Mouse (Mus musculus): Measurements from ENCODE around the gene Pank2.
A peak's percentile ranks its signal among the peaks of the same experiment; 100 is the strongest.
"Not testable (repeated sequence)": the region's sequence is repeated elsewhere in the genome, so short reads cannot be mapped to it uniquely, and the experiment has no call there.

The Pank2 gene

GRCm38 (mm10) chr2:131262213-131262672 lies at the start of gene Pank2:
Pank2 (plus strand) TSS chr2:131262495.
- DNase-seq (ENCODE audit: low spot score in 2 of 2), result peak; percentile 98

DNA sequence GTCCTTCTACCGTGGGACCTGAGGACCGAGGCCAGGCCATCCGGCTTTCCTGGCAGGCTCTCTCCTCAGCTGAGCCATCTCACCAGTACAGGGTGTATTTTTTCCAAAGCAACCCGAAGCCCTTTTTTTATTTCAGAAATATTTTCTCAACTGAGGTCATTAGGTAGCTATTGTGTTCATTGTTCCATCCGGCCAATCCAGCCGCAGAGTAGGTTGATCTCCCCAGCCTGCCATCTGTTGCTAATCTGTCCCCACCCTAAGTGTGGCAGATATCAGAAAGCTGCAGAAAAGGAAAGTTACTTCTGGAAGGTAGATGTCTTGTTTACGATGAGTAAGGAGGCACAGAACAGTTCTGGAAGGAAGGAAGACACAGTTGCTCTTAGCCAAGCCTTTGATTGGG lies 48.5 kb upstream of the Pank2 start:
- DNase-seq (ENCODE audit: low spot score in 2 of 2), result peak in 1 of 2 experiments; percentile 30

- peak; percentile 76 to 82 for DNase-seq (ENCODE audit: low spot score in 2 of 2)
Measured at GRCm38 (mm10) chr2:131215941-131216858, 46.1 kb upstream of the Pank2 start.

- no peak for DNase-seq (ENCODE audit: low spot score in 2 of 2)
Measured at GRCm38 (mm10) chr2:131220030-131220429, 42.3 kb upstream of the Pank2 start.

DNA sequence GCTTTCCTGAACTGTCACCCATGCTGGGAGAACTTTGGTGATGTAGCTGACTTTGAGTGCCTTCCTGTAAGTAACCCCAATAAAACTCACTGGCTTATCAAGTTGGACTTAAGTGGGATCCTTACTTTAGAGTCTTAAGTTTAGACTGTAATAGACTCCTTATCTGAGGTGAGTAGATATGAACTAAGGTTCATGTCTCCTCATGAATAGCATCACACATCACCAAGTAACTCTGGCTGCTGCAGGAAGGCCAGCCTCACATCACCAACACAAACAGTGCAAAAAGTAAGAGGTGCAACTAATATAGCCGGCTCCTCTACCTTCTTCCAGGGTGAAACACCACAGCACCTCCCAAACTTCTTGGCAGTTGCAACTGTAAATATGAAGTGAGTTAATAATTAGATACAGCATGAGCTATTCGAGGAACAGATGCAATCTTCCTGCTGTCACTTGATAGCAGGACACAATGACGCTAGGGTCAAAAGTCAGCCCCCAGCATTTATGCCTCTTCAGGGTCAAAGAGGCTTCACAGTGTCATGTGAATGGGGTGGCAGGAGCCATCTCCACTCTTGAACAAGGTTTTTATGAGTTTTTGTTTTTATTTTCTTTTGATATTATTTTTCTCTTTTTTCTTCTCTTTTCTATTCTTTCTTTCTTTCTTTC lies 40.3 kb upstream of the Pank2 start:
- no peak for DNase-seq (ENCODE audit: low spot score in 2 of 2)

GRCm38 (mm10) chr2:131222562-131222961 lies 39.7 kb upstream of the Pank2 start:
- DNase-seq (ENCODE audit: low spot score in 2 of 2), result peak in 1 of 2 experiments; percentile 24

DNA sequence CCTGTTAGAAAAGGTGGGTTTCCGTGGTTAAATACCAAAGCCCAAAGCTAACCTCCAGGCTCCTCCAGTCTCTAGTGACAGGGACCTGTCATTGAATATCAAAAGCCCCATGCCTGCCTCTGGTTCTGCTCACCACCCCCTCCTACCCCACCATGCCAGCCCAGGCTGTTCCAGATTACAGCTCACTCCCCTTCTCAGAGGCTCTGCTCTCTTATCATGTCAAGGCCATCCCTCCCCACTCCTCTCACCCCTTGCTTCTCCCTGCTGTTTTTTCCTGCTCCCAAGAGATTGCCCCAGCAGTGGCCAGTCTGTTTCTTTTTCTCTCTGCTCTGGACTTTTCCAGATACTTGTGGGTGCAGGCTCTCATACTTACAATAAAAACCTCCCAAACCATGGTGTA lies 38.7 kb upstream of the Pank2 start:
- DNase-seq (ENCODE audit: low spot score in 2 of 2), result no peak

DNA sequence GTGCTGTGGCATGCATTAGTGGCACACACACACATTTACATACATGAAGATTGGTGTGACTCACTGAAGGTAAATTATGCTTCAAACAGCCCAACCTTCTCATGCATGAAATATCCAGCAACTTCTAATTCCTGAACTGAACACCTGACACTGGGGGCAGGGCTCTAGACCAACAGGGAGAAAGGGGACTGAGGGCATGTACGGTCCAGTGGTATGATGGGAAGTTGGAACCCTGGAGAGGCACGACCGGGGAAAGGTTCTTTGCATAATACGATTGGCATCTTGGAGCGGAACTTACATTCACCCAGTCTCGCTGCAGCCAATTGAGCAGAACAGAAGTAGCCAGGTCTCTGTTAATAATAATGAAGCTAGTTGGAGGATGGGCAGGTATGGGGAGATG lies 37.1 kb upstream of the Pank2 start:
- DNase-seq (ENCODE audit: low spot score in 2 of 2), result no peak

DNA sequence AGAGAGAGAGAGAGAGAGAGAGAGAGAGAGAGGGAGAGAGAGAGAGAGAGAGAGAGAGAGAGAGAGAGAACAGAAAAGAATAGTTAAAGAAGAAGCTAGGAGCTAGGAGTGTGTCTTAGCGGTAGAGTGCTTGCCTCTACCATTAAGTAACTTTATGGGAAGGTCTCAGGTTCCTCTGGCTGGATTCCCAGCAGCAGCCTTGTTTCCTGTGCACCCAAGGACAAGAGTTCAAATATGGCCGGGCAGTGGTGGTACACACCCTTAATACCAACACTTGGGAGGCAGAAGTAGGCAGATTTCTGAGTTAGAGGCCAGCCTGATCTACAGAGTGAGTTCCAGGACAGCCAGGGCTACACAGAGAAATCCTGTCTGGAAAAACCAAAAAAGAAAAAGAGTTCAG lies 35.6 kb upstream of the Pank2 start:
- not testable (repeated sequence) for DNase-seq (ENCODE audit: low spot score in 2 of 2)

DNA sequence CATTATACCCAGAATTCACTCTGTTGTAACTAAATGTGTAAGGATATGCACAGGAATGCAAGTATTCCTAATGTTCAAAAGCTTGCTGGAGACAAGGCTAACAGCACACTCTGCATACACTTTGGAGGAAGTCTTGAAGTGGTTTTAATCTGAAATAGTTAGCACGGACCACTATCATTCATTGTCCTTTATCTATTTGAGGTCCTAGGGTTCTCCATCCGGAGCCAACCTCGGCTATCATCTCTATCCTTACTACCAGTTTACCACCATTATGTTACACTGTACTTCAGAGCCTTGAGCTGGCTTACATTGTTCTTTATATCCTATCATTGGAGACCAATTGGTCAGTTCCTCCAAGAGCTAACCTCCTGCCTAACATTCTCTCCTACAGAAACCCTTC lies 35.1 kb upstream of the Pank2 start:
- DNase-seq (ENCODE audit: low spot score in 2 of 2), result no peak

DNA sequence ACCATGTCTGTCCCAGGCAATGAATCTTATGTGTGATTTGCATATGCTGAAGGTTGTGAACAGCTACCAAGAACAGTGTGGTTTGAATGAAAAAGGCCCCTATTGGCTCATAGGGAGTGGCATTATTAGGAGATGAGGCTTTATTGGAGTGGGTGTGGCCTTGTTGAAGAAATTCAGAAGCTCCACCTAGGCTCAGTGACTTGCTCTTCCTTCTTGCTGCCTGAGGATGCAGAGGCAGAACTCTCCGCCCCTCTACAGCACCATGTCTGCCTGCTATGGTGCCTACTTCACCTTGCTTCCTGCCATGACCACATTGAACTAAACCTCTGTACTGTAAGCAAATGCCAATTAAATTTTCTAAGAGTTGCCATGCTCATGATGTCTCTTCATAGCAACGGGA lies 29.7 kb upstream of the Pank2 start:
- no peak for DNase-seq (ENCODE audit: low spot score in 2 of 2)

DNA sequence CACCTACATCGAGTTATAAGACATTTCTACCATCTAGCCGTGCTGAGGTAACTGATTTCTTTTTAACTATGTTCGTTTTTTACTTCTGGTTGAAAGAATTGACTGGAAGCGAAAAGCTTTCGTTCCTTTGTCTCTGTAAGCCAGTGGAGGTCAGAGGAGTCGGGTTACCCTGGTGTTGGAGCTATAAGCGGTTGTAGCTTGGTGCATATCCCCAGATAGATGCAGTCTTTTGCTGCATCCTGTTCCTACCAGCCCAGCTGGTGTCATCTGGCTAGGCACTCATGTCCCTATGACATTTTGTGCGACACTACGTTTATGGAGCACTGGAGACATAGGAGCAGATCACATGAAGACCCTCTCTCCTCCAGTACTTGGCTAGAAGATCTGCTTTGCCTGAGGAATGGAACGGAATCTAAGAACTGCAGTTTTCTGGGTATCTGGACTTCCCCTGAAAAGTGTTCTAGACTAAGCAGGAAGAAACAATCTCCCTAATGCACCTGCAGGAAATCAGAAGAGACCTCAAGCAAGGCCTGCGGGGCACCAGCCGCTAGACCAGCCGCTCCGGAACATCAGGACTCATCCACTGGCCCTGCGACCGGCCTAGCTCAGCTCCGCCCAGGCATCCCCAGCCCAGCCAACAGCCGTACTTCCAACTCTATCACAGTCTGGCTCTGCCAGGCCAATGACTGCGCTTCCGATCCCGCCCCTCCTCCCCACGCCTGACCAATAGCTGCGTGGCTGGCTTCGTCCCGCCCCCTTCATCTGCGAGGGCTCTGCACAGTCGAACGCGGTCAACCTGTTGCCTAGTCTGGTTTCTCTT lies 28.8 kb upstream of the Pank2 start, which contains the start of gene Mavs:
TSS of gene Mavs (plus strand) at position 757 of the 820 bp plus-strand sequence.
- DNase-seq (ENCODE audit: low spot score in 2 of 2), result peak; percentile 96

DNA sequence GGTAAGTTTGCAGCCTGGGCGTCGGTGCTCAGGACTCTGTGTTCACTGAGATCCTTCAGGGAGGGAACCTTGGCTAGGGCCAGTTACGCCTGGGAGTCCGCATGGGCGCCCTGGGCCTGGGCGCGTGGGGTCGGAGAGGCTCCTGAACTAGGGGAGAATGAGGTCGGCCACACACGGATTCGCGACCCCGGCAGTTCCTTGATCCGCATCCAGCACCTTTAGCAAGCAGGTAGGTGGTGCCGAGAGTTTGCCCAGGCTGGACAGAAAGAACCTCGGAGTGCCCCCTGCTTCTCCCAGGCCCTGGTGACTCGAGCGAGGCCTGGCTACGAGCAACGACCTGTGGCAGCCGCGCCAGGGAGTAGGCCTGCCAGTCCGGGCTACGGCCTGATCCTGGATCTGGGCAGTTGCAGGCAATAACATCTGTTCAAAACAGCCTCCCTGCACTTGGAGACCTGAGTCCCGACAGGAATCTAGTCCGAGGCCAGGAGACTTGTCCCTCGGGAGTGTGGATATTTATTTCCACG lies 28.1 kb upstream of the Pank2 start:
- DNase-seq (ENCODE audit: low spot score in 2 of 2), result no peak

DNA sequence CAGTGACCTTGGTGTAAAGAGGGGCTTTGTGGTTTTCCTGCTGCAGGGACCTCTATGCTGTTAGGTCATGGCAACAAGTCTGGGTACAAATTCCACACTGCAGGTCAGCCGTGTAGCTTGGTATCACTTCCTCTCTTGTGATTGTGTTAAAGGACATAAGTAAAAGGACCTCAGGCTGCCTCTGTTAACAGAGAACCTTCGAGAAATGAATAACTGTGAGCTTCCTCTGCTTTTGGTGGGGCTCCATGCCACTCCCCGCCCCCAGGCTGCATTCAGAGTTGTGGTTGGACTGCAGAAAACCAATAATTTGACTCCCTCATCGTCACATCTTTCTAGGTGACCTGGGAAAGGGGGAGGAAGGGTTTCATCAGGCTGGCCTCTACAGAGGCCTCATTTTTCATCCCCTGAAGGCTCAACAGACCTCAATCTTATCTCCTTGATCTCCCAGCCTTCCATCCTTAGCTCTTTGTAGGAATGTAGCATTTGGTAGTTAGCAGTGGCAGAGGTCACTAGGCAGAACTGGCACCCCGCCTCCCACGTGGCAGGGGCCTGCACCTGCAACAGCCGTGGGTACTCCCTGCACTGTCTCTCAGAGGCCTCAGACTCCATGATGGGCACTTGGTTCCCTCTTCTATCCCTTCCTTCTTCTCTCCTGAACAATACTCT lies 27.2 kb upstream of the Pank2 start:
- no peak for DNase-seq (ENCODE audit: low spot score in 2 of 2)

DNA sequence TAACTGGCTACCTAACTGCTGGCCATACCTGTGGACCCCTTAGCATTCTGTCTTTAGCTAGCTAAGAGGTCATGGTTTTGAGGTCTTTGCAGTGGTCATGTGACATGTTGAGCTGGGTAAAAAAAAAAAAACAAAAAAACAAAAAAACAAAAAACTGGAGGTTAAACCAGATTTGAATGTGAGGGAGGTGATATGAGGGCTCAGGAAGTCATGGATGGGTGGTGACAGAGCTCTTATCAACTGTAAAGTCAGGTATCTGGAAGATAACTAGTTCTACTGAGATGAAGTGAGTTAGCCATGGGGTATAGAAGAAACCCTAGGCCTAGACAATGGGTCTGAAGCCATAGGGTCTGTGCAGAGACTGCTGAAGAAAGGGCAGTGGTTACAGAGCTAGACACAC lies 20.1 kb upstream of the Pank2 start:
- DNase-seq (ENCODE audit: low spot score in 2 of 2), result no peak

DNA sequence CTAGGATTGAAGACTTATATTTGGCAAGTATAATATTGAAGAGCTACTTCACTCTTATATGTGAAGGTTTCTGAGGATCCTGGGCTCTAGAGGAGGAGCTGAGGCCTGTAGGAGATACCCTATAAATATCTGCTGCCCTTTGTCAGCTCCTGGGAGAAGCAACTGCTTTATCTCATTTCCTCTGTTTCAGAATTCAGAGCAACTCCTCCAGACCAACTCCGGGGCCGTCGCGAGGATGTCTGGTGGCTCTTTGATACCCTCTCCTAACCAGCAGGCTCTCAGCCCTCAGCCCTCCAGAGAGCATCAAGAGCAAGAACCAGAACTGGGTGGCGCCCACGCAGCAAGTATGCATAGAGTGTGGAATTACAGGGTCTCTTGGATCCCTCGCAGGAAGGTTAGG lies 19.4 kb upstream of the Pank2 start:
- no peak for DNase-seq (ENCODE audit: low spot score in 2 of 2)

DNA sequence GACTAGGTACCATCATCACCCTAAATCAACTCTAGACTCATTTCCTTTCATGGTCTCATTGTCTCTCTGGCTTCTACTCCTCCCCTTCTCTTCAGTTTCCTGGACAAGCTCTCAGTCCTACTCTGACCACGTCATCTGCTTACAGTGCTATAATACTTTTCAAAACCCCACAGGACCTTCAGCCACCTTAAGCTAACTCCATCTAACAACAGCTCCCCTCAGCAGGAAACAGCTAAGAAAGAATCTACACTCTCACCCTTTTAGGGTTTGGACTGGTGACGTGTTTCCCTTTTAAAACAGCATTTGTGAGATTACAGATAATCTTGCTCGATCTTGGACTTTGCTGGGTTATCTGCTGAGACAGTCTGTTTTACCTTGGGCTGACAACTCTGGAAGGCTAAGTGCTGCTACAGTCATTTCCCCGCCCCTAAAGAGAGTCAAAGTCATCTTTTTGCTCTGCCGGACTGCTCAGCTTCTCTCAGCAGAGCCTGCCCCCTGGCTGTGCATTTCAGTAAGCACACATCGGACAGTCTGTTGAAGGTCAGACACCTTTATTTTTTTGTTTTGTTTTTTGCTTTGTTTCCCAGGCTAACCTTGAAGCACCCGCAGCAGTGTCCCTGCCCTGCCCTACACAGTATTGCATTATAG lies 8.5 kb upstream of the Pank2 start:
- DNase-seq (ENCODE audit: low spot score in 2 of 2), result peak; percentile 52 to 66

DNA sequence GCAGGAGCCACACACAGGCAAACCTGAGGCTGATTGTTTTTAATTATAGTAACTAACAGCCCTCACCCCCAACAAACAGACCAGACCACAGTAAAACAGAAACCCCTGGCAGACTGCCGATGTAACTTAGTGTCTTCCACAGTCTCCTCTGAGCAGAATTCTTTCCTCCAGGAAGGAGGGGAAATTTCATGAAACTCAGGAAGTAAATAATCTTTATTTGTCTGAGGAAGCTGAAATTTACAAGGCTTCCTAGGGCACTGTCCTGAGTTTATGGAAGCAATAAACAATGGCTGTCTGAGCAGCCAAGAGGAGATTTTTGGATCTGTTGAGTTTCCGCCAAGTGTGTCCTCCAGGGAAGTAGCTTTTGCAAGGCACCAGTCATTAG lies 8.0 kb upstream of the Pank2 start:
- DNase-seq (ENCODE audit: low spot score in 2 of 2), result peak; percentile 22 to 40

DNA sequence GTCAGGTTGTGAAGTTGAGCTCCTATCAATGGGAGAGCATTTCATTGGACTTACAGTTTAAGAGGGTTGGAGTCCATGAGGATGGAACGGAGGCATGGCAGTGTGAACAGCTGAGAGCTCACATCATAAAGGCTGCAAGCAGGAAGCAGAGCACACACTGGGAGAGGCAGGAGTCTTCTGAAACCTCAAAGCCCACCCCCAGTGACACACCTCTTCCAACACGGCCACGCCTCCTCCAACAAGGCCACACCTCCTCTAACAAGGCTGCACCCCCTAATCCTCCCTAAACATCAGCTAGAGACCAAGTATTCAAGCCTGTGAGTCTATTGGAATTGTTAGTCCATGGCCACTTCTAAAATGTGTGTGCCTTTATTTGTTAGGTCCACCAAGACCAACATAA lies 6.6 kb upstream of the Pank2 start:
- no peak for DNase-seq (ENCODE audit: low spot score in 2 of 2)

- DNase-seq (ENCODE audit: low spot score in 2 of 2), result no peak
Measured at GRCm38 (mm10) chr2:131258693-131259092, 3.6 kb upstream of the Pank2 start.

All from heart, adult 9 months (tissue).